Mouse (Mus musculus) bone marrow macrophage, adult 2 months (primary cell): ENCODE results near the gene Dennd6b.

Source experiments
- CTCF ChIP-seq: IDR thresholded peaks from 2 replicates; pipeline ENCODE4 v1.5.1; 2012; ENCODE audit warnings: low read depth, mild to moderate bottlenecking, low read length, moderate library complexity
- POLR2A ChIP-seq: IDR thresholded peaks from 2 replicates; pipeline ENCODE4 v1.6.1; 2012; ENCODE audit warnings: mild to moderate bottlenecking, low read depth, low read length, borderline replicate concordance

DNA sequence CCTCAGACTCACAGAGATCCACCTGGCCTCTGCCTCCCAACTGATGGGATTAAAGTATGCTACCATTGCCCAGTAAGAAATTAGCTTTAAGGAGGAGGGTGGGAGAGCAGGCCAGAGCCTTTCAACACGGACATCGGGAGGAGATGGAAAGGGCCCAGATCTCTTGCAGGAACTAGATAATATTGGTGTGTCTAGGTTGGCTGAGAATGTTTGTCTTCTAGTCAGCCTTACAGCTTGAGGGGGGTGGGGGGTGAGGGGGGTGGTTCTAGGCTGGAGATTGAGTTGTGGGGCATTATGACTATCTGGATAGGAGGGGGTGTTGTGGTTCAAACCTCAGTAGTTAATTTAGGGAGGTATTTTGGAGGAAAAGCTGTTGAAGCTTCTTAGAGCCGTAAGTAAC lies 17.2 kb upstream of the Dennd6b start:
- TF ChIP-seq POLR2A (no peak), CTCF (no peak)
